Mouse (Mus musculus): Measurements from ENCODE around the gene St6galnac3. TPM values are rescaled to one million over a fixed set of nuclear protein-coding genes. Genes with fewer than 3 reads are reported as not detected.

Gene St6galnac3
- total and polyA plus RNA-seq, 2 experiments from 2014 or later: 6.9 to 11.9 TPM

DNA sequence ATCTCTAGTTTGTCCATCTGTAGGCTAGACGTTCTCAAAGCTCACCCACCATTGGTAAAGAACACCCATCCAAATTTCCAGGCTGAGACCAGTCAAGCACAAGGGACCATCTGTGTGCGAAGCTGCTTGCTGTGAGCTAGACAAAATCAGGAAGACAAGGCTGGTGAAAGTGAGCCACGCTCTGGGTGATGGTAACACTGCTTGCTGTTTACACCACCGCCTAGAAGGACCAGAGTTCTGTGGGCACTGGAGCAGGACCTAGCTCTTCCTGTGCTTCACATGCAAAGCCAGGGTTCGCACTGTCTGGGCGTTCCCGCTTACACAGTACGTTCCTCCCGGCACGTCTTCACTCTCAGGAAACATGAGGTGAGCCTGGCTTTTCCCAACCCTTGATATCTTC lies 42.7 kb downstream of the St6galnac3 start:
- Histone ChIP-seq H3K27ac (ENCODE audit: low read depth, low read length) (no peak overlapping the region), H3K9ac (replicated peaks; ENCODE audit: low read length, poor library complexity, severe bottlenecking) (no peak overlapping the region), H3K4me3 (ENCODE audit: low read depth, low read length) (no peak overlapping the region), H3K4me2 (ENCODE audit: low read depth, low read length, poor library complexity, severe bottlenecking) (no peak overlapping the region), H3K36me3 (ENCODE audit: insufficient read depth, low read length) (no peaks in the 10 kb centered on the region), H3K9me3 (ENCODE audit: low read length) (no peaks in the 10 kb centered on the region), H3K27me3 (ENCODE audit: insufficient read depth, low read length) (peaks cover 4% of the 10 kb centered on the region; the same call in 1 of the 2 replicates), H3K4me1 (ENCODE audit: insufficient read depth, low read length) (no peaks in the 10 kb centered on the region)
- WGBS: 92% methylated on average over 10 of the region's 10 CpGs
- DNase-seq (ENCODE audit: low spot score) (no peak), ATAC-seq (ENCODE audit: low FRiP score) (no peak)
- TF ChIP-seq CTCF (IDR thresholded peaks at IDR 0.05): no peak

DNA sequence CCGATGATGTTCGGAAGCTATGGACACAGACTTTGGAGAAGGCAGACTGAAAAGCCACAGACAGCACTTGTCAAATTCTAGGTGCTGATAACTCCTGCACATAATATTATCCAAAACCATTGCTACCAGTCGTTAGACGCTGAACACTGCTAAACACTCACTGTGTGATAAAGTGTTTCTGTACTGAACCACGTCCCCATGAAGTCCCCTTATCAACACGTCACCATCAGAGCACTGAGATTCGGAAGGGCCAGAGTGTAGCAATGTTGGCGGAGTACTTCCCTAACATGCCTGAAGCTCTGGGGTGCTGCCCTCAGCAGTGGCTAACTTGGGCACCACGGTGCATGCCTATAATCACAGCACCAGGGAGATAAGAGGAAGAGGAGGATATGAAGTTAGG lies 43.3 kb downstream of the St6galnac3 start:
- ATAC-seq (ENCODE audit: low FRiP score) (no peak), DNase-seq (ENCODE audit: low spot score) (no peak)
- Histone ChIP-seq H3K4me1 (ENCODE audit: insufficient read depth, low read length) (no peaks in the 10 kb centered on the region), H3K36me3 (ENCODE audit: insufficient read depth, low read length) (no peaks in the 10 kb centered on the region), H3K9me3 (ENCODE audit: low read length) (no peaks in the 10 kb centered on the region), H3K27me3 (ENCODE audit: insufficient read depth, low read length) (peaks cover 4% of the 10 kb centered on the region; the same call in 1 of the 2 replicates), H3K27ac (ENCODE audit: low read depth, low read length) (no peak overlapping the region), H3K4me3 (ENCODE audit: low read depth, low read length) (no peak overlapping the region), H3K4me2 (ENCODE audit: low read depth, low read length, poor library complexity, severe bottlenecking) (no peak overlapping the region), H3K9ac (replicated peaks; ENCODE audit: low read length, poor library complexity, severe bottlenecking) (no peak overlapping the region)
- no peak for TF ChIP-seq CTCF (IDR thresholded peaks at IDR 0.05)
- 93% methylated on average over 9 of the region's 9 CpGs for WGBS

DNA sequence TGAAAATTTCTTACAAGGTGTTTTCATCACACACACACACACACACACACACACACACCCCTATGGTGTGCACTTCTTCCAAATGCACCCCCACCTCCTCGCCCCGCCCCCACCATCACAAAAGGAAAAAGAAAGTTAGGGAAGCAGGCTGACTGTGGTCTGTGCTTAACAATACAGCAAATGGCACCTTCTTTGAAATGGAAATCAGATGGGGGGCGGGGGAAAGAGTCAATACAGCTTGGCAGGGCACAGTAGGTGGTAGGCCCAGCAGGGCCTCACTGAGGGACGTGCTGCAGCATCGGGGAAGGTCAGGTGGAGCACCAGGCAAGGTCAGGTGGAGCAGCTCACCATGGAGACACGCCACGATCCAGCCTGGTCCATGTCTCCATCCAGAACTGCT lies 49.1 kb downstream of the St6galnac3 start:
- no peak overlapping the region for H3K27ac ChIP-seq (ENCODE audit: low read depth, low read length)
- WGBS: 14% methylated on average over 7 of the region's 7 CpGs
- ATAC-seq (ENCODE audit: low FRiP score) (no peak), DNase-seq (ENCODE audit: low spot score) (no peak)
- H3K4me2 ChIP-seq (ENCODE audit: low read depth, low read length, poor library complexity, severe bottlenecking): no peak overlapping the region
- no peak overlapping the region for H3K9ac ChIP-seq (replicated peaks; ENCODE audit: low read length, poor library complexity, severe bottlenecking)
- no peaks in the 10 kb centered on the region for H3K36me3 ChIP-seq (ENCODE audit: insufficient read depth, low read length)
- H3K9me3 ChIP-seq (ENCODE audit: low read length): no peaks in the 10 kb centered on the region
- H3K4me3 ChIP-seq (ENCODE audit: low read depth, low read length): no peak overlapping the region
- H3K27me3 ChIP-seq (ENCODE audit: insufficient read depth, low read length): peaks cover 4% of the 10 kb centered on the region; the same call in 1 of the 2 replicates
- no peaks in the 10 kb centered on the region for H3K4me1 ChIP-seq (ENCODE audit: insufficient read depth, low read length)
- no peak for TF ChIP-seq CTCF (IDR thresholded peaks at IDR 0.05)

DNA sequence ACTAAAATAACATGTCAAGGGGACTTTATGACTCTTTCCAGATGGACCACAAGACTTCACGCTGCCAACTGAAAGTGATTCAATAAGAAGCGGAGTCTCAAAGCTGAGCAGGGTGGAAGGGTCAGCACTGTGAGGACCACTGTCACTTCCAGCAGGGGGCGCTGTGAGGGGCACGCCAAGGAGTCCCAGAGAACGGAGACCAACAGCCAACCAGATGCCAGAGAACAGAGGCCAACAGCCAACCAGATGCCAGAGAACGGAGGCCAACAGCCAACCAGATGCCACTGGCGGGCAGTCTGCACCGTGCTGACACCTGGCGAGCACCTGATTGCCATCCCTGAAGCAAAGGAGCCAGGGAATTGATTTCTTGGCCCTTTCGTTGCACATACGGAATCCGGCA lies 49.9 kb downstream of the St6galnac3 start:
- Histone ChIP-seq H3K36me3 (ENCODE audit: insufficient read depth, low read length) (no peaks in the 10 kb centered on the region), H3K9me3 (ENCODE audit: low read length) (no peaks in the 10 kb centered on the region), H3K4me2 (ENCODE audit: low read depth, low read length, poor library complexity, severe bottlenecking) (no peak overlapping the region), H3K27ac (ENCODE audit: low read depth, low read length) (no peak overlapping the region), H3K9ac (replicated peaks; ENCODE audit: low read length, poor library complexity, severe bottlenecking) (no peak overlapping the region), H3K4me1 (ENCODE audit: insufficient read depth, low read length) (no peaks in the 10 kb centered on the region), H3K4me3 (ENCODE audit: low read depth, low read length) (no peak overlapping the region), H3K27me3 (ENCODE audit: insufficient read depth, low read length) (peaks cover 4% of the 10 kb centered on the region; the same call in 1 of the 2 replicates)
- DNase-seq (ENCODE audit: low spot score): peak; percentile 56
- TF ChIP-seq CTCF (IDR thresholded peaks at IDR 0.05): peak; percentile 66
- WGBS: 41% methylated on average over 12 of the region's 12 CpGs
- ATAC-seq (ENCODE audit: low FRiP score): no peak

DNA sequence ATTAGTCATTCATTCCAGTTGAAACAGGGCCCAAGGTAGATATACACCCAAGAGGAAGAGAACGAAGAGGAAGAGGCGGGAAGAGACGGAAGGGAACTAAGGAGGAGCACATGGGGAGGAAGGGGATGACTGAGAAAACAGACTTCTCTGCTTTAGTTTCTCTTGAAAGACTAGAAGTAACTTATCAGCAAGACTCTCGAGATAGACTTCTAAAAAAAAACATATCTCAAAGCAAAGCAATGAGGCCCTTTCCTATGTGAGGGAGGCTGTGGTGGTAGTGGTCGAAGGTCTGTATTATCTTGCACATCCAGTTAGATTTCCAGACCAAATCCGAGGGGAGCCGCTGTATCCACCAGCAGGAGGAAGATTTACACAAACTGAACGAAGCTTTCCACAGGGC lies 50.6 kb downstream of the St6galnac3 start:
- ATAC-seq (ENCODE audit: low FRiP score) (no peak), DNase-seq (ENCODE audit: low spot score) (no peak)
- 90% methylated on average over 8 of the region's 8 CpGs for whole genome bisulfite sequencing
- no peak overlapping the region for H3K4me2 ChIP-seq (ENCODE audit: low read depth, low read length, poor library complexity, severe bottlenecking)
- no peaks in the 10 kb centered on the region for H3K36me3 ChIP-seq (ENCODE audit: insufficient read depth, low read length)
- H3K27ac ChIP-seq (ENCODE audit: low read depth, low read length): no peak overlapping the region
- no peaks in the 10 kb centered on the region for H3K4me1 ChIP-seq (ENCODE audit: insufficient read depth, low read length)
- TF ChIP-seq CTCF (IDR thresholded peaks at IDR 0.05): no peak
- peaks cover 4% of the 10 kb centered on the region; the same call in 1 of the 2 replicates for H3K27me3 ChIP-seq (ENCODE audit: insufficient read depth, low read length)
- no peaks in the 10 kb centered on the region for H3K9me3 ChIP-seq (ENCODE audit: low read length)
- H3K4me3 ChIP-seq (ENCODE audit: low read depth, low read length): no peak overlapping the region
- no peak overlapping the region for H3K9ac ChIP-seq (replicated peaks; ENCODE audit: low read length, poor library complexity, severe bottlenecking)

DNA sequence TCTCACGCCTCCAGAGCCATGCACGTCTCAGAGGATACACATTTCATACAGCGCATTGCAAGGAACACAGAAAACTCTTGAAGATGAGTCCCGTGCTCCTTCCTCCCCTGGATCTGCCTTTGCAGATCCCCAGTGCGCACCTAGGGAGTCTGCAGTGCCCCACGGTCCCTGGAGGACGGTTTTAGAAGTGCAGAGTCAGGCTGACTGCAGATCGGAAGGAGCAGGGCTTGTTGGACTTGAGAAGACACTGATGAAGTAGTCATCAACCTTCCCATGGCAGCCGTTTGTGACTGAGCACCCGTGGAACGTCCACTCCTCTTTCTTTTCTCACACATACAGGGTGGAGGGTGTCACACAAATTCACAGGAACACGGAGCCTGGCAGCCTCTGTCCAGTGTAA lies 51.5 kb downstream of the St6galnac3 start:
- no peak for ATAC-seq (ENCODE audit: low FRiP score)
- no peak overlapping the region for H3K4me2 ChIP-seq (ENCODE audit: low read depth, low read length, poor library complexity, severe bottlenecking)
- H3K4me3 ChIP-seq (ENCODE audit: low read depth, low read length): no peak overlapping the region
- 89% methylated on average over 12 of the region's 12 CpGs for WGBS
- no peak overlapping the region for H3K27ac ChIP-seq (ENCODE audit: low read depth, low read length)
- peaks cover 4% of the 10 kb centered on the region; the same call in 1 of the 2 replicates for H3K27me3 ChIP-seq (ENCODE audit: insufficient read depth, low read length)
- H3K4me1 ChIP-seq (ENCODE audit: insufficient read depth, low read length): no peaks in the 10 kb centered on the region
- no peak overlapping the region for H3K9ac ChIP-seq (replicated peaks; ENCODE audit: low read length, poor library complexity, severe bottlenecking)
- no peak for DNase-seq (ENCODE audit: low spot score)
- H3K36me3 ChIP-seq (ENCODE audit: insufficient read depth, low read length): no peaks in the 10 kb centered on the region
- H3K9me3 ChIP-seq (ENCODE audit: low read length): no peaks in the 10 kb centered on the region
- no peak for TF ChIP-seq CTCF (IDR thresholded peaks at IDR 0.05)

Data from midbrain, postnatal 0 days (tissue).